Mouse (Mus musculus): Measurements from ENCODE around the gene Cfap70. TPM values are rescaled to one million over a fixed set of nuclear protein-coding genes. Genes with fewer than 3 reads are reported as not detected.

Cfap70 gene
- total and polyA plus RNA-seq, 3 experiments = 0.70 TPM; not detected in 2

DNA sequence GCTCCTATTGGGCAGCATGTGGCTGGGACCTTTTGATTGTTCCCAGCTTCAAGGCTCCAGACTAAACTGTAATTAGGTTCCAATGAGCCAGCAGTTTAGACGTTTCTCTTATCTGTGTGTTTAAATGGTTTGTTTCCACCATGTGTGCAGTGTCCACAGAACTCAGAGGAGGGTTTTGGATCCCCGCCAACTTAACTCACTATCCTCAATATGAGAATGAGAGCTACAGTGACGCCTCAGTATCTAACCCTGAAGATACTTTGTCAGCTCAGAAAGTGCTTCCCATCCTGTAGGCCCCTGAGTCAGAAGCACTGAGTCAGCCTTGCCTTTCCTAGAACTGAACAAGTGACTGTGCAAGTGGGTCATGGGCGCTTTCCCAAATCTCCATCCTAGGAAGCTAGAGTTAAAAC, 74.9 kb downstream of the Cfap70 start:
- Histone ChIP-seq H3K27me3 (ENCODE audit: control insufficient read depth, insufficient read depth, low read length) (no peaks in the 10 kb centered on the region), H3K36me3 (ENCODE audit: control insufficient read depth, insufficient read depth, low read length) (no peaks in the 10 kb centered on the region), H3K27ac (no peak overlapping the region), H3K79me2 (replicated peaks; ENCODE audit: control insufficient read depth, insufficient read depth, low read length) (no peaks in the 10 kb centered on the region), H3K4me3 (no peak overlapping the region), H3K9ac (ENCODE audit: low read depth, low read length) (no peak overlapping the region), H3K4me1 (ENCODE audit: control insufficient read depth, insufficient read depth, low read length) (no peaks in the 10 kb centered on the region)
- TF ChIP-seq CTCF (IDR thresholded peaks at IDR 0.05) = no peak
- no peak for TF ChIP-seq POLR2A (IDR thresholded peaks at IDR 0.05; ENCODE audit: insufficient read depth, low read depth, low read length)
- no peak for TF ChIP-seq EP300 (IDR thresholded peaks at IDR 0.05; ENCODE audit: insufficient read depth, low read depth, low read length)
- DNase-seq = no peak
- 40% methylated on average over 4 of the region's 4 CpGs for WGBS
- intact Hi-C loops (cut with DNase I) = no loop called here

DNA sequence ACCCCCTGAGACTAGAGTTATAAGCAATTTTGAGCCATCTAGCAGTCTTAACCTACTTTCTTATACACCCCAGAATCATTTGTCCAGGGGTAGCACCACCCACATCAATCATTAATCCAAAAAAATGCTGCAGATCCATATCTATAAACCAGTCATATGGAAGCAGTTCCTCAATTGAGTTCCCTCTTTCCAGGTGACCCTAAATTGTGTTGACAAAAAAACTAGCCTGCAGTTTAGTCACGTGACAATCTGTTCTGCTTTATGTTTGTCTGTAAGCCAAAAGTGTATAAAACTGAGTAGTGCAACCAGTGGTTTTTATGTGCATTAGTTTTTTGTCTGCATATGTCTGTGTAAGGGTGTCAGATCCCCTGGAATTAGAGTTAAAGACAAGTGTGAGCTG, 80.2 kb downstream of the Cfap70 start:
- DNase-seq = no peak
- Histone ChIP-seq H3K9ac (ENCODE audit: low read depth, low read length) (no peak overlapping the region), H3K27me3 (ENCODE audit: control insufficient read depth, insufficient read depth, low read length) (no peaks in the 10 kb centered on the region), H3K27ac (no peak overlapping the region), H3K79me2 (replicated peaks; ENCODE audit: control insufficient read depth, insufficient read depth, low read length) (no peaks in the 10 kb centered on the region), H3K4me3 (no peak overlapping the region), H3K36me3 (ENCODE audit: control insufficient read depth, insufficient read depth, low read length) (no peaks in the 10 kb centered on the region), H3K4me1 (ENCODE audit: control insufficient read depth, insufficient read depth, low read length) (no peaks in the 10 kb centered on the region)
- no peak for TF ChIP-seq CTCF (IDR thresholded peaks at IDR 0.05)
- no peak for TF ChIP-seq EP300 (IDR thresholded peaks at IDR 0.05; ENCODE audit: insufficient read depth, low read depth, low read length)
- no peak for TF ChIP-seq POLR2A (IDR thresholded peaks at IDR 0.05; ENCODE audit: insufficient read depth, low read depth, low read length)
- intact Hi-C loops (cut with DNase I) = no loop called here
- WGBS = 92% methylated on average over 1 of the region's 1 CpGs

DNA sequence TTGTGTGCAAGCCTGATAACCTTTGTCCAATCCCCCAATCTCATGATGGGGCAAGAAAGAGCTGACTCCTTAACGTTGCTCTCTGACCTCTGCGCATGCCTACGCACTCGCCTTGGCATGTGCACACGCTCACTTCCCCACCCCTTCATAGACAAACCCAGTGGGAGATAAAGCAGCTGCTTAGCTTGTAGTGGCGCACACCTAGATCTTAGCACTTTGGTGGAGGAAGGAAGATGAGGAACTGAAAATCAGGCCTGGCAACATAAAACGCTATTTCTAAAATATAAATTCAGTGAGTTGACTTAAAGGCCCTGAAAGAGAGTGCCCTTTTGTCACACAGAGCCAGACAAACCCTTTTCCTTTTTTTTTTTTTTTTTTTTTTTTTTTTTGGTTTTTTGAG, 81.2 kb downstream of the Cfap70 start:
- Histone ChIP-seq H3K27me3 (ENCODE audit: control insufficient read depth, insufficient read depth, low read length) (no peaks in the 10 kb centered on the region), H3K79me2 (replicated peaks; ENCODE audit: control insufficient read depth, insufficient read depth, low read length) (no peaks in the 10 kb centered on the region), H3K4me1 (ENCODE audit: control insufficient read depth, insufficient read depth, low read length) (no peaks in the 10 kb centered on the region), H3K4me3 (no peak overlapping the region), H3K9ac (ENCODE audit: low read depth, low read length) (no peak overlapping the region), H3K36me3 (ENCODE audit: control insufficient read depth, insufficient read depth, low read length) (no peaks in the 10 kb centered on the region), H3K27ac (no peak overlapping the region)
- DNase-seq = no peak
- intact Hi-C loops (cut with DNase I) = no loop called here
- WGBS = 80% methylated on average over 7 of the region's 7 CpGs
- TF ChIP-seq CTCF (IDR thresholded peaks at IDR 0.05) = no peak
- no peak for TF ChIP-seq POLR2A (IDR thresholded peaks at IDR 0.05; ENCODE audit: insufficient read depth, low read depth, low read length)
- TF ChIP-seq EP300 (IDR thresholded peaks at IDR 0.05; ENCODE audit: insufficient read depth, low read depth, low read length) = no peak

DNA sequence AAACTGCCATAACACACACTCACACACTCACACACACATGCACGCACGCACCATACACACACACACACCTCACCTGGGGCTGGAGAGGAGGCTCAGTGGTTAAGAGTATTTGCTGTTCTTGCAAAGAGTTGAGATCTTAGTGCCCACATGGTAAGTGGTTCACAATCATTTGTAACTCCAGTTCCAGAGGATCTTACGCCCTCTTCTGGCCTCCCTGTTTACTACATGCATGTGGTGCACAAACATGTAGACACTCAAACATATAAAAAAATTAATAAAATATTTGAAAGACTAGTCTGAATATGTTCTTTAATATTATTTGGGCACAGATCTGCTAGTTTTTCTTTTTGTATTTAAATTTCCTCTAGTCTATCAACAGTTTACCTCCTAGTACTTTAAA, 83.8 kb downstream of the Cfap70 start:
- H3K4me3 ChIP-seq = no peak overlapping the region
- H3K27me3 ChIP-seq (ENCODE audit: control insufficient read depth, insufficient read depth, low read length) = no peaks in the 10 kb centered on the region
- DNase-seq = no peak
- TF ChIP-seq POLR2A (IDR thresholded peaks at IDR 0.05; ENCODE audit: insufficient read depth, low read depth, low read length) = no peak
- TF ChIP-seq CTCF (IDR thresholded peaks at IDR 0.05) = no peak
- TF ChIP-seq EP300 (IDR thresholded peaks at IDR 0.05; ENCODE audit: insufficient read depth, low read depth, low read length) = no peak
- H3K27ac ChIP-seq = no peak overlapping the region
- 95% methylated on average over 3 of the region's 3 CpGs for WGBS
- no peaks in the 10 kb centered on the region for H3K79me2 ChIP-seq (replicated peaks; ENCODE audit: control insufficient read depth, insufficient read depth, low read length)
- no peaks in the 10 kb centered on the region; the same call in 1 of the 2 replicates for H3K36me3 ChIP-seq (ENCODE audit: control insufficient read depth, insufficient read depth, low read length)
- H3K9ac ChIP-seq (ENCODE audit: low read depth, low read length) = no peak overlapping the region
- H3K4me1 ChIP-seq (ENCODE audit: control insufficient read depth, insufficient read depth, low read length) = no peaks in the 10 kb centered on the region
- intact Hi-C loops (cut with DNase I) = no loop called here

DNA sequence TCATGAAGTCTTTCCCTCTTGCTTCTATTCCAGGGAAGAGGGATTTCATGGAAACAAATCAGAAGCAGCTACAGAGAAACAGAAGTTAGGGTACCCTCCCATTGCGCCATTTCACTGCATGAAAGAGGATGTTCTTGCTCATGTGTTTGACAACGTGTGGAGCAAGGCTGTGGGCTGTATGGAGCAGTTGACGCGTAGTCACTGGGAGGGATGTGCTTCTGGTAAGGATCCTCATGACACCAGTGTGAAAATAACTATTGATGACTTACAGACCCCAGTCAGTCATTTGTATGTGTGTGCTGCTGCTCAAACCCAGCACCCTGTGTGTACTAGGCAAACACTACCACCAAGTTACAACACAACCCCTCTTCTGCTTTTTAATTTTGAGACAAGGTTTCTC, 88.8 kb downstream of the Cfap70 start:
- Histone ChIP-seq H3K4me1 (ENCODE audit: control insufficient read depth, insufficient read depth, low read length) (no peaks in the 10 kb centered on the region), H3K36me3 (ENCODE audit: control insufficient read depth, insufficient read depth, low read length) (peaks cover 2% of the 10 kb centered on the region), H3K9ac (ENCODE audit: low read depth, low read length) (no peak overlapping the region), H3K27ac (no peak overlapping the region), H3K27me3 (ENCODE audit: control insufficient read depth, insufficient read depth, low read length) (no peaks in the 10 kb centered on the region), H3K4me3 (no peak overlapping the region), H3K79me2 (replicated peaks; ENCODE audit: control insufficient read depth, insufficient read depth, low read length) (no peaks in the 10 kb centered on the region)
- WGBS = 82% methylated on average over 4 of the region's 4 CpGs
- TF ChIP-seq EP300 (IDR thresholded peaks at IDR 0.05; ENCODE audit: insufficient read depth, low read depth, low read length) (no peak), CTCF (IDR thresholded peaks at IDR 0.05) (no peak), POLR2A (IDR thresholded peaks at IDR 0.05; ENCODE audit: insufficient read depth, low read depth, low read length) (no peak)
- intact Hi-C loops (cut with DNase I) = no loop called here
- DNase-seq = no peak

DNA sequence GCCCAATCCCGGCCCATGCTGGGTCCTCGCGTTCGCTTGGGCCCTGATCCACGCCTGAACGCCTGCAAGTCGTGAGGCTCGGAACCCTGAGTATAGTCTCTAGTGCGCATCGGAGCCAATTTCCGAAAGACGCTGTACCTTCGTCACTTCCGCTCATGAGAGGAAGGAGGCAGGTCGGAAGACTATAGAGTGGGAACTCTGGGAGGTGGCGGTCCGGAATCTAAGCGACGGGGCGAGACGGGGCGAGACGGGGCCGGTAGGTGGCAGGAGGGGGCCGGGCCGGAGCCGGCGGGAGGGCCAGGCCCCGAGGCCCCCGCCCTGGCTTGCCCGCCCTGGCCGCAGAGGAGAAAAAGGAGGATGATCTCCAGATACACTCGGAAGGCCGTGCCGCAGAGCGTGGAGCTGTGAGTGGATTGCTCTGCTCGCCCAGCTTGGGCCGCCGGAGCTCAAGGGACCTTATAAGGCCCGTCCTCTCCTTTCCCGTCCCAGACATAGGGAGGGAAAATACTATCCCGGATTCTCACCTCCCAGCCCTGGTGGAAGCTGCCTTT, 104.0 kb downstream of the Cfap70 start, which contains the start of the genes Ecd and Fam149b:
Gene Ecd, minus strand, starts transcription at position 131 of the 551 bp plus-strand sequence.
Gene Fam149b, plus strand, starts transcription at position 172 of the 551 bp plus-strand sequence.
- Histone ChIP-seq H3K4me1 (ENCODE audit: control insufficient read depth, insufficient read depth, low read length) (peaks cover 2% of the 10 kb centered on the region), H3K4me3 (peak within 1 kb of the TSS; percentile 94), H3K27ac (peak within 1 kb of the TSS; percentile 96), H3K36me3 (ENCODE audit: control insufficient read depth, insufficient read depth, low read length) (peaks cover 6% of the 10 kb centered on the region), H3K79me2 (replicated peaks; ENCODE audit: control insufficient read depth, insufficient read depth, low read length) (0 out of 2 replicates have a peak, but pooled peaks cover 4% of the 10 kb centered on the region), H3K27me3 (ENCODE audit: control insufficient read depth, insufficient read depth, low read length) (no peaks in the 10 kb centered on the region), H3K9ac (ENCODE audit: low read depth, low read length) (peak within 1 kb of the TSS; percentile 90)
- peak; percentile 91 to 92 for DNase-seq
- intact Hi-C loops (cut with DNase I) = loop anchor here (2.0 to 5.0 kb wide), 2 partner anchors 41 to 51 kb away; partner anchors contain the start of gene Dnajc9
- TF ChIP-seq POLR2A (IDR thresholded peaks at IDR 0.05; ENCODE audit: insufficient read depth, low read depth, low read length) (peak; percentile 72), EP300 (IDR thresholded peaks at IDR 0.05; ENCODE audit: insufficient read depth, low read depth, low read length) (peak; percentile 87), CTCF (IDR thresholded peaks at IDR 0.05) (peak; percentile 75)
- under 1% methylated on average over 42 of the region's 42 CpGs for WGBS
